Mouse (Mus musculus) bone marrow, adult 2 months (tissue): ENCODE data around the gene Gata1. TPM values are rescaled to one million over a fixed set of nuclear protein-coding genes. Genes with fewer than 3 reads are reported as not detected.
A peak's percentile ranks its signal among the peaks of the same experiment; 100 is the strongest.
"Not testable (repeated sequence)": the region's sequence is repeated elsewhere in the genome, so short reads cannot be mapped to it uniquely, and the experiment has no call there.

ENCODE experiments used
- H3K27ac ChIP-seq: fragments of 200-500 bp; 2 replicates; pipeline ENCODE4 v1.5.1; 2012; ENCODE audit warnings: low read depth, mild to moderate bottlenecking, control low read depth, inconsistent platforms, low read length; ENCODE audit not compliant: control insufficient read depth, poor library complexity, insufficient read depth
- H3K4me1 ChIP-seq: fragments of 200-500 bp; 2 replicates; pipeline ENCODE4 v1.6.1; 2011; ENCODE audit warnings: low read length; ENCODE audit not compliant: control insufficient read depth, insufficient read depth
- H3K4me3 ChIP-seq: fragments of 200-500 bp; replicated peaks from 2 replicates; pipeline ENCODE3; 2011; ENCODE audit warnings: mild to moderate bottlenecking, low read depth, low read length, control low read depth; ENCODE audit not compliant: control insufficient read depth
- CTCF ChIP-seq: fragments of 200-500 bp; IDR thresholded peaks from 2 replicates; pipeline ENCODE4 v1.5.1; 2011; ENCODE audit warnings: low read length, control low read depth; ENCODE audit not compliant: control insufficient read depth, insufficient read depth
- POLR2A ChIP-seq: fragments of 200-500 bp; IDR thresholded peaks from 2 replicates; pipeline ENCODE4 v1.6.1; 2011; ENCODE audit warnings: low read depth, mild to moderate bottlenecking, control low read depth, low read length, borderline replicate concordance; ENCODE audit not compliant: control insufficient read depth
- WGBS: fragments of 180-500 bp; shearing (Covaris S2); methylation state at CpG from one replicate; pipeline ENCODE4 v1.1.7; 2018; 5-methylcytosine and 5-hydroxymethylcytosine counted together
- polyA plus RNA-seq: library from polyadenylated mRNA; stranded (reverse); fragments of >200 nt; gene quantifications from 2 replicates; pipeline ENCODE4 v1.2.4, GENCODE M21; 2011; ENCODE audit warnings: low replicate concordance; ENCODE audit not compliant: missing spikeins, insufficient read depth, insufficient read length

Gene Gata1
- polyA plus RNA-seq, result 91.2 and 137 TPM in 2 replicates

DNA sequence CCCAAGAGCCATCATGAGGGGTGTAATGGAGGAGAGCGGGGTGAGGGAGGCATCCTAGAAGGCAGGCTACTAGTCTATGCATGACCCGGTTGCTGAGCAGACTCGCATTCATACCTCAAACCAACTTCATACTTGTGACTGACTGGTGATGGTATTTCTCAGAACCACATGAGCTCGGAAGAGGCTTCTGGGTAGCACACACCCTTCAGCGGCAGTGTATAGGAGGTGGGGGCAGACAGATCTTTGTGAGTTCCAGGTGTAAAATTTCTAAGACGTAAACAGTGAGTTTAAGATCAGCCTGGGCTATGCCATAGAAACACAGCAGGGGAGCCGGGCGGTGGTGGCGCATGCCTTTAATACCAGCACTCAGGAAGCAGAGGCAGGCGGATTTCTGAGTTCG, at the start of gene Gata1:
Gene Gata1, minus strand, starts transcription at position 180 of the 400 bp plus-strand sequence.
- 90% methylated on average over 11 of the region's 11 CpGs for WGBS
- TF ChIP-seq CTCF, result no peak
- no peak for TF ChIP-seq POLR2A
- H3K27ac ChIP-seq, result no peak within 1 kb of the TSS

DNA sequence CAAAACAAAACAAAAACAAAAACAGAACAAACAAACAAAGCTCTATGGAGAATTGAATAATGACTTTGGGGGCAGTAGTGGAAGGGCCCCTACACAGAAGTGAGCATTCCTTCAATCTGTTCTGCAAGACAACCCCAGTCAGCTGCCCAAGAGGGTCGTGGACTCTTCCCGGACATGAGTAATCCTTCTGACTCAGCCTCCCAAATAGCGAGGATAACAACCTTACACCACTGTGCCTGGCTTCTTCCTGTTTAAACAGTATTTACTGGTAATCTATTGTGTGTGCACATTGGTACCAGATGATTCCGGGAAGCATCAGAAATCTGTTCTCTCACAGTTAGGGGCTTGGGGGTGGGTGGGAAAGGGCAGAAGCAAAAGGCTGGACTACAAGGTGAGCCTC, 48.9 kb upstream of the Gata1 start:
- 61% methylated on average over 4 of the region's 4 CpGs for WGBS
- TF ChIP-seq POLR2A (no peak), CTCF (no peak)
- H3K4me1 ChIP-seq, result no peaks in the 10 kb centered on the region
- H3K4me3 ChIP-seq, result no peak overlapping the region
- H3K27ac ChIP-seq, result no peak overlapping the region

More for the DNA sequence above, at the start of gene Gata1:
- Histone ChIP-seq H3K4me3 (no peak within 1 kb of the TSS), H3K4me1 (no peaks in the 10 kb centered on the region)

DNA sequence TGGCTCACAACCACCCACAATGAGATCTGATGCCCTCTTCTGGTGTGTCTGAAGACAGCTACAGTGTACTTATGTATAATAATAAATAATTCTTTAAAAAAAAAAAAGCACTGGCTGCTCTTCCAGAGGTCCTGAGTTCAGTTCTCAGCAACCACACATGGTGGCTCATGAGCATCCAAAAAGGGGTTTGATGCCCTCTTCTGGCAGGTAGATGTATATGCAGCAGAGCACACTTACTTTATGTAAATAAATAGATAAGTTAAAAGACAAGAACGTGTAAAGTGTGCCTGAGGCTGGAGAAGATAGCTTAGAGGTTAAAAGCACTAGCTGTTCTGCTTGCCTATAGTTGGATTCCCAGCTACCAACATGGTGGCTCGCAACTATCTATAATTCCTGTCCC, 46.9 kb upstream of the Gata1 start:
- H3K27ac ChIP-seq, result no peak overlapping the region
- TF ChIP-seq POLR2A, result no peak
- TF ChIP-seq CTCF, result no peak
- WGBS, result 62% methylated on average over 2 of the region's 2 CpGs
- no peak overlapping the region for H3K4me3 ChIP-seq
- H3K4me1 ChIP-seq, result no peaks in the 10 kb centered on the region

DNA sequence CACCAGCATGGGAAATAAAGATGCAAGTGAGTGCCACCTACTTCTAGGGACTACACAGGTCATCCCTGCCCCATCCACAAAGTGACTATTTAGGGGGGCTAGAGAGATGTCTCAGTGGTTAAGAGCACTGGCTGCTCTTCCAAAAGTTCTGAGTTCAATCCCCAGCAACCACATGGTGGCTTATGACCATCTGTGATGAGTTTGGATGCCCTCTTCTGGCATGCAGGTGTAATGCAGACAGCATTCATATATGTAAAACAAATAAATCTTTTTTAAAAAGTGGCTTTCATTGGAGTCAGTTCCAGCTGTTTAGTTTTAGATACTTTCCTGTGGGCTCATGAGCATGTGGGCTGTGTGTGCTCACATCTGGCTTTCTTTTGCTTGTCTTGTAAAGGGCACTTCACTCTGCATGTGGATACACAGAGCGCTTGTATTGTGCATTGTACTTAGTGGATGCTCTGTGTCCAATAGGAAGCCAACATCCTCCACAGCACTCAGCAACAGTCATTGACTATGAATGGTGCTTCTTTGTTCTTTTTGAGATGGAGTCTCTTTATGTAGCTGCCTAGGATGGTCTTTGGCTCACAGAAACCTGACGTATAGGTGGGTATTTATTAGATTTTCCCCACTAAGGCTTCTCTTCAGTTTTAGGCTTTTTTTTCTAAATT, 42.4 kb upstream of the Gata1 start:
- WGBS, result 91% methylated on average over 2 of the region's 2 CpGs
- H3K4me3 ChIP-seq, result no peak overlapping the region
- H3K27ac ChIP-seq, result no peak overlapping the region
- no peaks in the 10 kb centered on the region for H3K4me1 ChIP-seq
- TF ChIP-seq CTCF (no peak), POLR2A (no peak)

GRCm38 (mm10) chrX:8018286-8018685, 40.4 kb upstream of the Gata1 start, which contains the start of gene Glod5:
Gene Glod5, minus strand, starts transcription at chrX:8018492.
- WGBS, result 47% methylated on average over 2 of the region's 2 CpGs
- no peak within 1 kb of the TSS for H3K4me3 ChIP-seq

DNA sequence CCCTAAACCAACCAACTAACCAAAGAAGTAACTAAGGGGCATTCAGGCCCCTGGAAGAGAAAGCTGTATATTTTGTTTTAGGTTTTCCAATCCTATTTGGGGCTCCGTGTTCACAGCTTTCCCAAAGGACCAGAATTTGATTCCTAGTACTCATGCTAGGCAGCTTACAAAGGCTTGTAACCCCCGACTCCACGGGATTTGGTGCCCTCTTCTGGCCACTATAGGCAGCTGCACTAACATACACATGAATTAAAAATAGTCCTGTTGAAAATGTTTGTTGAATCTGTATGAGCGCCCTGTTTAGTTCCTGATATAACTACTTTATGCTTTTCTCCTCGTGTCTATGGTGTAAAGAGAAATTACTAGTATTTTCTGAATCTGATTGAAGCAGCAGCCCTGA, 39.3 kb upstream of the Gata1 start:
- Histone ChIP-seq H3K4me3 (no peak overlapping the region), H3K27ac (no peak overlapping the region), H3K4me1 (no peaks in the 10 kb centered on the region)
- 3% methylated on average over 5 of the region's 5 CpGs for WGBS
- TF ChIP-seq CTCF, result peak; percentile 69
- no peak for TF ChIP-seq POLR2A

More at GRCm38 (mm10) chrX:8018286-8018685, 40.4 kb upstream of the Gata1 start, which contains the start of gene Glod5:
- no peak for TF ChIP-seq POLR2A
- no peak for TF ChIP-seq CTCF
- Histone ChIP-seq H3K4me1 (no peaks in the 10 kb centered on the region), H3K27ac (no peak within 1 kb of the TSS)

DNA sequence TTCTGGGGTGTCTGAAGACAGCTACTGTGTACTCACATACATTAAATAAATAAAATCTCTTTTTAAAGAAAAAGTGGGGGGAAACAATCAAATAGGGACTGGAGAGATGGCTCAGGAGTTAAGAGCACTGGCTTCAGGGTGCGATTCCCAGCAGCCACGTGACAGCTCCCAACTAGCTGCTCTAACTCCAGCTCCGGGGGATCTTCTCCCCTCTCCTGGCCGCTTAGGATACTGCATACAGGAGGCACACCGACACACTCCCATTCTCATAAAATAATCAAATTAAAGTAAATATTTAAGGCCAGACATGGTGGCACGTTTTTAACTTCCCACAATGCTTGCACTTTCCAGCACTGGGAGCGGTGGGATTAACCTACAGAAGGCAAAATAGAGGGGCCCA, 37.8 kb upstream of the Gata1 start:
- H3K4me3 ChIP-seq, H3K27ac ChIP-seq, H3K4me1 ChIP-seq: not testable (repeated sequence)
- 26% methylated on average over 7 of the region's 7 CpGs for WGBS

- Histone ChIP-seq H3K27ac (no peak overlapping the region), H3K4me3 (no peak overlapping the region), H3K4me1 (no peaks in the 10 kb centered on the region)
- no peak for TF ChIP-seq POLR2A
- no peak for TF ChIP-seq CTCF
- 82% methylated on average over 7 of the region's 8 CpGs for WGBS
These were observed 35.9 kb upstream of the Gata1 start for GRCm38 (mm10) chrX:8013569-8014314.

DNA sequence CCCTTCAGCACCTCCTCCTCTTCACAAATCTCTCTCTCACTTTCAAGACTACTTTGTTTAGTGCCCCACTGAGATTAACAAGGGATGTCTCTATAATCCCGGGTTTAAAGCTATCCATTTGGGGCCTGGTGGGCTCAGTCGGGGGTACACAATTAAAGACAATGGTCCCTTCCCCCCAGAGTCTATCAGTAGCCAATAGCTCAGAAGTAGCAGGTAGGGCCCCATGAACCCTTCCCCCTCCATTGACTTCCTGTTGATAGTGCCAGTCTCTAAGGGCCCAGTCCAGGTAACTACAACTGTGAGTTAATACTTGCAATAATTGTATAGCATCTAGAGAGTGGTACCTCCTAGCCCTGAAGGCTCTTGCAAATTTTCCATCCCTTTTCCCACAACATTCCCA, 35.3 kb upstream of the Gata1 start:
- no peak for TF ChIP-seq POLR2A
- no peak for TF ChIP-seq CTCF
- Histone ChIP-seq H3K4me3 (no peak overlapping the region), H3K27ac (no peak overlapping the region), H3K4me1 (no peaks in the 10 kb centered on the region)
- 28% methylated on average over 2 of the region's 2 CpGs for WGBS

DNA sequence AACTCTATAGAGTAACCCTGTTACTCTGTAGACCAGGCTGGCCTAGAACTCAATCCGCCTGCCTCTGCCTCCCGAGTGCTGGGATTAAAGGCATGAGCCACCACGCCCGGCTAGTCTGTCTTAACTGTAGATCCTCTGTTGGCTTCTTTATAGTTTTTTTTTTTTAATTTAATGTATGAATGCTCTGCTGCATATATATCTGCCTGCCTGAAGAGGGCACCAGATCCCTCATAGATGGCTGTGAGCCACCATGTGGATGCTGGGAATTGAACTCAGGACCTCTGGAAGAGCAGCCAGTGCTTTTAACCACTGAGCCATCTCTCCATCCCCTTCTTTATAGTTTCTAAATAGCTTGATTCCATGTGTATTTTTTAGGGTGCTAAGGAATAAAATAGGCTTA, 31.5 kb upstream of the Gata1 start:
- H3K27ac ChIP-seq, H3K4me3 ChIP-seq, H3K4me1 ChIP-seq: not testable (repeated sequence)
- 69% methylated on average over 4 of the region's 4 CpGs for WGBS
